Mouse (Mus musculus): Measurements from ENCODE around the gene Spint5. TPM values are rescaled to one million over a fixed set of nuclear protein-coding genes. Genes with fewer than 3 reads are reported as not detected.

The Spint5 gene
- polyA plus RNA-seq (2014; fragmentation: Illumina TruSeq; extraction: RNeasy Lipid Tissue Mini Kit (QIAGEN cat#74804); ENCODE audit: low read depth, low replicate concordance): 8.1 TPM

GRCm38 (mm10) chr2:164715005-164715404 is at the start of gene Spint5:
Gene Spint5 (plus strand): TSS chr2:164715305.

DNA sequence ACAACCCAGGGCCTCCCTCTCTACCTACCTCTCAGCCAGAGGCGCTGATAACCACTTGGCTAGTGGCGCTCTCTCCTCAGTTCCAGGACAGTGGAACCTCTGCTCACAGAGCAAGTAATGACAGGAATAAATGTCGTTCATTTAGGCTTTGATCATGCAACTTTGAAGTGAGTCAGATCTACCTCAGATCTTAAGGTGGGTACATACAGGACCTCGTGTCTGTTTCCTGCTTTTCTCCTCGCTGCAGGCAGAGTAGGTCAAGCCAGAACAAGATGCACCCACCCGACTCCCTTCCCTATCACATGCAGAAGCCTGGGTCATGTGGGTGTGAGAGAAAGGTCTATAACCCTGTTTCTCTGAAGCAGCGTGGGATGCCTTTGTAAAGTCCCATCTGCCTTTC is 41.1 kb upstream of the Spint5 start, which contains the start of gene Wfdc11:
Gene Wfdc11 (minus strand): TSS at position 101 of the 400 bp plus-strand sequence.

GRCm38 (mm10) chr2:164684807-164685206 is 30.3 kb upstream of the Spint5 start, which contains the start of gene Wfdc13:
Gene Wfdc13 (plus strand): TSS chr2:164685107.

GRCm38 (mm10) chr2:164698201-164698600 is 16.9 kb upstream of the Spint5 start, which contains the start of gene Spint4:
Gene Spint4 (plus strand): TSS chr2:164698501.

DNA sequence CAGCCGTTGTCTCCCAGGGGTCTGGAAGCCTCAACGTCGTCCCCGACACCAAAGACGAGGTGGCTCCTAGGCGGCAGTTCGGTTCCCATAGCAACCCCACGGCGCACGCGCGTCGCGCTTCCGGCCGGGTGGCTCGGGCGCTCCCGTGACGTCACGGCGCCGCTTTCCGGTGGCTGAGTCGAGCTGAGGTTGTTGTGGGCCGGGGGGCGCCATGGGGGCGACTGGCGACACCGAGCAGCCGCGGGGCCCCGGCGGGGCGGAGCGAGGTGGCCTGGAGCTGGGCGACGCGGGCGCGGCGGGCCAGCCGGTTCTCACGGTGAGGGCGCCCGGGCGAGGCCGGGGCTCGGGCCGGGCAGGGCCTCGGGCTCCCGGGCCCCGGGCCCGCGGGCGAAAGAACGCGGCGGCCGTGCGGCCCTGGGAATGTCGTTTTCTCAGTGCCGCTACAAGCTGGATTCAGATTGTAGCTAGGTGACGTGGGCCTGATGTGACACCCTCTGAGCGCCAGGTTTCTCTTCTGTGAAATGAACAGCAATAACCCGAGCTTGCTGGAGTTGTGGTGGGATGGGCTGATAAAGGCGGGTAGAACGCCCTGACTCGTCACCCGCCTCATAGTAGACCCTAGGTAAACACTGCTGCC is 30.9 kb downstream of the Spint5 start, which contains the start of the genes Wfdc3 and Dnttip1:
Gene Wfdc3 (minus strand): TSS at position 89 of the 637 bp plus-strand sequence.
Gene Dnttip1 (plus strand): TSS at position 141 of the 637 bp plus-strand sequence.

Other genes with a start within 250 kb of the Spint5 start
- 308 TPM for gene Trp53tg5, start 241.6 kb upstream of the Spint5 start, polyA plus RNA-seq (2014; fragmentation: Illumina TruSeq; extraction: RNeasy Lipid Tissue Mini Kit (QIAGEN cat#74804); ENCODE audit: low read depth, low replicate concordance)
- gene Dbndd2, start 229.2 kb upstream of the Spint5 start, polyA plus RNA-seq (2014; fragmentation: Illumina TruSeq; extraction: RNeasy Lipid Tissue Mini Kit (QIAGEN cat#74804); ENCODE audit: low read depth, low replicate concordance): 0.98 TPM
- gene Pigt, start 217.8 kb upstream of the Spint5 start, polyA plus RNA-seq (2014; fragmentation: Illumina TruSeq; extraction: RNeasy Lipid Tissue Mini Kit (QIAGEN cat#74804); ENCODE audit: low read depth, low replicate concordance): 8.8 TPM
- gene Wfdc2, start 152.9 kb upstream of the Spint5 start, polyA plus RNA-seq (2014; fragmentation: Illumina TruSeq; extraction: RNeasy Lipid Tissue Mini Kit (QIAGEN cat#74804); ENCODE audit: low read depth, low replicate concordance): not detected
- gene Spint3, start 141.8 kb upstream of the Spint5 start, polyA plus RNA-seq (2014; fragmentation: Illumina TruSeq; extraction: RNeasy Lipid Tissue Mini Kit (QIAGEN cat#74804); ENCODE audit: low read depth, low replicate concordance): not detected
- gene Wfdc6a, start 129.9 kb upstream of the Spint5 start, polyA plus RNA-seq (2014; fragmentation: Illumina TruSeq; extraction: RNeasy Lipid Tissue Mini Kit (QIAGEN cat#74804); ENCODE audit: low read depth, low replicate concordance): 17.8 TPM
- 83.7 TPM for gene Eppin, start 121.7 kb upstream of the Spint5 start, polyA plus RNA-seq (2014; fragmentation: Illumina TruSeq; extraction: RNeasy Lipid Tissue Mini Kit (QIAGEN cat#74804); ENCODE audit: low read depth, low replicate concordance)
- gene Wfdc6b, start 101.8 kb upstream of the Spint5 start, polyA plus RNA-seq (2014; fragmentation: Illumina TruSeq; extraction: RNeasy Lipid Tissue Mini Kit (QIAGEN cat#74804); ENCODE audit: low read depth, low replicate concordance): 2.2 TPM
- gene Wfdc8, start 101.7 kb upstream of the Spint5 start, polyA plus RNA-seq (2014; fragmentation: Illumina TruSeq; extraction: RNeasy Lipid Tissue Mini Kit (QIAGEN cat#74804); ENCODE audit: low read depth, low replicate concordance): 1.6 TPM
- gene Wfdc16, start 76.5 kb upstream of the Spint5 start, polyA plus RNA-seq (2014; fragmentation: Illumina TruSeq; extraction: RNeasy Lipid Tissue Mini Kit (QIAGEN cat#74804); ENCODE audit: low read depth, low replicate concordance): 2.0 TPM
- gene Wfdc10, start 59.3 kb upstream of the Spint5 start, polyA plus RNA-seq (2014; fragmentation: Illumina TruSeq; extraction: RNeasy Lipid Tissue Mini Kit (QIAGEN cat#74804); ENCODE audit: low read depth, low replicate concordance): 15.1 TPM
- gene Wfdc9, start 58.7 kb upstream of the Spint5 start, polyA plus RNA-seq (2014; fragmentation: Illumina TruSeq; extraction: RNeasy Lipid Tissue Mini Kit (QIAGEN cat#74804); ENCODE audit: low read depth, low replicate concordance): not detected
- not detected for gene Wfdc11, start 41.2 kb upstream of the Spint5 start, polyA plus RNA-seq (2014; fragmentation: Illumina TruSeq; extraction: RNeasy Lipid Tissue Mini Kit (QIAGEN cat#74804); ENCODE audit: low read depth, low replicate concordance)
- 2.2 TPM for gene Wfdc13, start 30.2 kb upstream of the Spint5 start, polyA plus RNA-seq (2014; fragmentation: Illumina TruSeq; extraction: RNeasy Lipid Tissue Mini Kit (QIAGEN cat#74804); ENCODE audit: low read depth, low replicate concordance)
- gene Spint4, start 16.8 kb upstream of the Spint5 start, polyA plus RNA-seq (2014; fragmentation: Illumina TruSeq; extraction: RNeasy Lipid Tissue Mini Kit (QIAGEN cat#74804); ENCODE audit: low read depth, low replicate concordance): not detected
- gene Wfdc3, start 30.6 kb downstream of the Spint5 start, polyA plus RNA-seq (2014; fragmentation: Illumina TruSeq; extraction: RNeasy Lipid Tissue Mini Kit (QIAGEN cat#74804); ENCODE audit: low read depth, low replicate concordance): 11.3 TPM
- 5.0 TPM for gene Dnttip1, start 30.7 kb downstream of the Spint5 start, polyA plus RNA-seq (2014; fragmentation: Illumina TruSeq; extraction: RNeasy Lipid Tissue Mini Kit (QIAGEN cat#74804); ENCODE audit: low read depth, low replicate concordance)
- gene Ube2c, start 54.6 kb downstream of the Spint5 start, polyA plus RNA-seq (2014; fragmentation: Illumina TruSeq; extraction: RNeasy Lipid Tissue Mini Kit (QIAGEN cat#74804); ENCODE audit: low read depth, low replicate concordance): 11.9 TPM
- not detected for gene Tnnc2, start 64.7 kb downstream of the Spint5 start, polyA plus RNA-seq (2014; fragmentation: Illumina TruSeq; extraction: RNeasy Lipid Tissue Mini Kit (QIAGEN cat#74804); ENCODE audit: low read depth, low replicate concordance)
- 1.4 TPM for gene Snx21, start 70.5 kb downstream of the Spint5 start, polyA plus RNA-seq (2014; fragmentation: Illumina TruSeq; extraction: RNeasy Lipid Tissue Mini Kit (QIAGEN cat#74804); ENCODE audit: low read depth, low replicate concordance)
- gene Acot8, start 89.6 kb downstream of the Spint5 start, polyA plus RNA-seq (2014; fragmentation: Illumina TruSeq; extraction: RNeasy Lipid Tissue Mini Kit (QIAGEN cat#74804); ENCODE audit: low read depth, low replicate concordance): 1.3 TPM
- 14.7 TPM for gene Zswim3, start 89.8 kb downstream of the Spint5 start, polyA plus RNA-seq (2014; fragmentation: Illumina TruSeq; extraction: RNeasy Lipid Tissue Mini Kit (QIAGEN cat#74804); ENCODE audit: low read depth, low replicate concordance)
- 6.0 TPM for gene Zswim1, start 107.4 kb downstream of the Spint5 start, polyA plus RNA-seq (2014; fragmentation: Illumina TruSeq; extraction: RNeasy Lipid Tissue Mini Kit (QIAGEN cat#74804); ENCODE audit: low read depth, low replicate concordance)
- 15.7 TPM for gene Spata25, start 113.2 kb downstream of the Spint5 start, polyA plus RNA-seq (2014; fragmentation: Illumina TruSeq; extraction: RNeasy Lipid Tissue Mini Kit (QIAGEN cat#74804); ENCODE audit: low read depth, low replicate concordance)
- 5.4 TPM for gene Ctsa, start 117.6 kb downstream of the Spint5 start, polyA plus RNA-seq (2014; fragmentation: Illumina TruSeq; extraction: RNeasy Lipid Tissue Mini Kit (QIAGEN cat#74804); ENCODE audit: low read depth, low replicate concordance)
- not detected for gene Neurl2, start 118.2 kb downstream of the Spint5 start, polyA plus RNA-seq (2014; fragmentation: Illumina TruSeq; extraction: RNeasy Lipid Tissue Mini Kit (QIAGEN cat#74804); ENCODE audit: low read depth, low replicate concordance)
- gene Pltp, start 142.4 kb downstream of the Spint5 start, polyA plus RNA-seq (2014; fragmentation: Illumina TruSeq; extraction: RNeasy Lipid Tissue Mini Kit (QIAGEN cat#74804); ENCODE audit: low read depth, low replicate concordance): 1.1 TPM
- gene Pcif1, start 164.0 kb downstream of the Spint5 start, polyA plus RNA-seq (2014; fragmentation: Illumina TruSeq; extraction: RNeasy Lipid Tissue Mini Kit (QIAGEN cat#74804); ENCODE audit: low read depth, low replicate concordance): 2.8 TPM
- 0.22 TPM for gene Zfp335, start 196.5 kb downstream of the Spint5 start, polyA plus RNA-seq (2014; fragmentation: Illumina TruSeq; extraction: RNeasy Lipid Tissue Mini Kit (QIAGEN cat#74804); ENCODE audit: low read depth, low replicate concordance)
- not detected for gene Mmp9, start 225.5 kb downstream of the Spint5 start, polyA plus RNA-seq (2014; fragmentation: Illumina TruSeq; extraction: RNeasy Lipid Tissue Mini Kit (QIAGEN cat#74804); ENCODE audit: low read depth, low replicate concordance)
- 8.0 TPM for gene Slc12a5, start 245.5 kb downstream of the Spint5 start, polyA plus RNA-seq (2014; fragmentation: Illumina TruSeq; extraction: RNeasy Lipid Tissue Mini Kit (QIAGEN cat#74804); ENCODE audit: low read depth, low replicate concordance)